Mouse (Mus musculus): ENCODE results near the gene Pigk.

The Pigk gene

DNA sequence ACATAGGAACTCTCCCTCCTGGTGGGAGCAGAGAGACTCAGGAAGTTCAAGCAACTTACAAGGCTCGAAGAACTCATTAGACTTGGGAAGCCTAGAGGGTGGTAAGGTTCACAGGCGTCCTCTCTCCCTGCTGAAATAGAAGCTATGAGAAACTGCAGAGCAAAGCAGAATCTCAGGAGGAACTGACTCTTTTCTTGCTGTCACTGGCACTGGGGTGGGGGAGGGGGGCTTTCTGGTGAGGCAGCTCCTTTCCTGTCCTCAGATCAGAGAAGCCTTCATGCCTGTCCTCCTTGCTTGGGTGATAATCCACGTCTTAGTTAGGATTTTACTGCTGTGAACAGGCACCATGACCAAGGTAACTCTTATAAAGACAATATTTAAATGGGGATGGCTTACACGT is 218.2 kb downstream of the Pigk start:
- in situ Hi-C loops (cut with MboI, MseI), result no loop called here

DNA sequence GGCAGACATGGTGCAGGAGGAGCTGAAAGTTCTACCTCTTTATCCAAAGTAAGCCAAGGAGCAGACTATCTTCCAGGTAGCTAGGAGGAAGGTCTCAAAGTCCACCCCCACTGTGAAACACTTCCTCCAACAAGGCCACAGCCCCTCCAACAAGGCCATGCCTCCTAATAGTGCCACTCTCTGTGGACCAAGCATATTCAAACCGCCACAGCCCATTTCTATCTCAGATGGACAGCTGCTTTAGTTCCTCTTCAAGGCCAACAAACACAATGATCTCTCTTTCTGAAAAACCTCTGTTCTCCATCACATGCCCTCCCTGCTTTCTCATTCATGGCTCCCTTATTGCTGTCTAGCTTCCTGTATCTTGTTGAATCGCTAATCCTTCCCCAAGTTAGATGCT is 218.6 kb downstream of the Pigk start:
- in situ Hi-C loops (cut with MboI, MseI), result no loop called here

DNA sequence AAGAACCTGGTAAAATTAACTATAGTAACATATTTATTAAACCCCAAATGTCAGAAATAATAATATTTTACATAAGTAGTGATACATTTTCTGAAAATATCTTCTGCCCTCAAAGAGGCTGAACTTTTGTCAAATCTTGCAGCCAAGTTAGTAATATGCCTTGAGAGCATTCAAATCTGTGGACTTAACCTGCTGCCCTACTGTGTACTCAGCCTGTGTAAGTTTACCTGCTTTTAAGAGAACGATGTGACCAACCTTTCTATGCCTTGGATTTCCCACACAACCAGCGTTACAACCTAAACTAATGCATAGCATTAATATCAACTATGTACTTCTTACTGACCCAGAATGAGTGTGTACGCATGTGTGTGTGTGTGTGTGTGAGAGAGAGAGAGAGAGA is 219.8 kb downstream of the Pigk start:
- in situ Hi-C loops (cut with MboI, MseI), result no loop called here

DNA sequence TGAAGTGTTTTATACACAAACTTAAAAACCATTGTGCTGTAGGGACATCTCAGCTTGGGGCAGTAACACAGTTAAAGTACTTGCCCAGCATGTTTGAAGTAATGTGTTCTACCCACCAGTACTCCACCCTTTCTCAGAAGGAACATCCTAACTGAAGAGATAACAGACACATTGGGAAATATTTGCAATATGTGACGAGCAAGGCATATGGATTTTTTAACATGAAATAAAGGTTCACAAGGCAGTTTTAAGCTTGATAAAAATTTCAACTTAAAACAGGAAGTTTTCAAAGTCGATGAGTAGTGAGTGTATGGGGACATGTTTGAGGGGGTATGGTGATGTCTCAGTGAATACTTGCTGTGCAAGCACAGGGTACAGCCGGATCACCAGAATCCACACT is 222.4 kb downstream of the Pigk start:
- in situ Hi-C loops (cut with MboI, MseI), result no loop called here

DNA sequence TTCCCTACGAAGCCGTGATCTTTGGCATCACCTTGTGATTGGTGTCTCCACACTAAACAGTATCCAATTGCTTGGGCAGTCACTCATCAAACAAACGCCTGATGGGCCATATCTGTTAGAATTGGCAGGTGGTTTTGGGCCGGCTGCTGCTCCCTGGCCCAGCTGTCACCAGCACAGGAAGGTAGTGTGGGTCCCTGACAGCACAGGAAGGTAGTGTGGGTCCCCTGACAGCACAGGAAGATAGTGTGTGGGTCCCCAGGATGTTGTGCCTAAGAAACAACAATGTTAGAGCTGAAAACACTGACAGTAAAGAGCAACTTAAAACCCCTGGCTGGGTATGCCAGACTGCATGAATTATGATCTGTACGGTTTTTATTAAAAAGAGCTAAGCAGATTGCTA is 227.8 kb downstream of the Pigk start:
- in situ Hi-C loops (cut with MboI, MseI), result no loop called here

DNA sequence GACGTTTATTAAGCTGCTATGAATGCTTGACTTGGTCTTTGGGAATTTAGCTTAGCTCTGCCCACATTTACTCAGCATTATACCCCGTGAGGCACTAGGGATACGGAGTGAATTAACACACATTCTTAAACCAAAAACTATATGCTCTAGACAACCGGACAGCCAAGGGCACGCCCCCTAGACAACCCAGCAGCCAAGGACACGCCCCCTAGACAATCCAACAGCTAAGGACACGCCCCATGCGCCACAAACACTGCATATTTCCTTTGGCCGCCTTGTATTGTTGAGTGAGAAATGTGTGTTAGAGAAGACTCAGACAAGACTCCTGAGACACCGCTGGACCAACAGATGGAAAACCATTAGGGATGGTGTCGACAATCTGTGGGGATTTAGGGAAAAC is 229.1 kb downstream of the Pigk start:
- in situ Hi-C loops (cut with MboI, MseI), result no loop called here

DNA sequence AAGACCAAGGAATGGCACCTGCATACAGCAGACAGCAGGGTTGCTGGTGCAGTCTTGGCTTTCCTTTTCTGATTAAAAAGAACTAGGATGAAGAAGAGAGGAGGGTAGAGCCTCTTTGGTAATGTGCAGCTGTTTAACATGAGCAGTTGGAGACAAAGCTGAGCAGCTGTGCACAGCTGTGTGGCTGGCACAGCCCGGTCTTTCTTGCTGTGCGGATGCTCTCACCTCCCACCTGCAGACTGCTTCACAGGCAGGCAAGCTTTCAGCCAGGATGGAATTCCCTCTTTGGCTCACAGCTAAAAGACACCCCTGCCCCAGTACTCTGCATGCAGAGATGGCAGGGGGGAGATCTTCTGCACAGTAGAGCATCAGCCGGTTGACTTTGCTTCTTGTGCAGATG is 230.9 kb downstream of the Pigk start:
- in situ Hi-C loops (cut with MboI, MseI), result no loop called here

DNA sequence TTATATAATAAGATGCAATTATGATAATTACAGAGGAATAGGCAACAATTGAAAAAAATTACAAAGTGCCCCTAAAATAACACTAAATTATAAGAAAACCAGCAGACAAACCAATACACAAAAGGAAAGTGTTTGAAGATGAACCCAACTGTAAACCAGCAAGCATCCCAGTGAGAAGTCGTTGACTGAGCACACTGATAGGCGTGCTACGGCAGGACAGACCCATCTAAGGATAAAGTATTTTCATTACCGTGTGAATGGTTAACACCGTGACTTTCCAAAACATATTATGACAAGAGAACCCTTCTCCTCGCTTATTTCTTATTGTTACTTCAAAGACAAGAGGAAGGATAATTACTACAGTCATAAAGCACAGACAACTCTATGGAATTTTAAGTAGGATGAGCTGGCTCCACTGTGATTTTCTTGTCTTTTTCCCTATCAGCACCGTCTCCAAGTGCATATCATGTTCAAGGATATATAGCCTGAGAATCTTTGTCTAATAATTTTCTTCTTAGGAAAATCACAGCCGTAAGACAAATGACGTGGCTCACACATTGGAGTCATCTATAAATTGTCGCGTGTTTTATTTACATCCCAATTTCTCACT is 233.2 kb downstream of the Pigk start:
- in situ Hi-C loops (cut with MboI, MseI), result no loop called here

DNA sequence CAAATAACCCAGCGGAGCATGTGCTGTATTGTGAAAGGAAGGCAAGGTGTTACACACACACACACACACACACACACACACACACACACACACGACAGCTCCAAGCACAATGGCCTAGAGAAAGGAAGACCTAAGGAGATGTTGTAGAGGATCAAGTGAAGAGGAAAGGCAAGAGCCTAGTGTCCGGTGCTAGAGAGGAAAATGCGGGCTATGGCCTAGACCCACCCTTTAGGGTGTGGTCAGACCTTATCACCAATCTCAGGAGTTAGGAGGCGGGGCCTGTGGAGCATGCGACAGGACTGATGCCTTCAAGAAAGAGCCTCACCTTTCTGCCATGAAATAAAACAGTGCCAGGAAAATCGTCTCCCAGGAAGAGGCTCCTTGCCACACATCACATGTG is 234.7 kb downstream of the Pigk start:
- in situ Hi-C loops (cut with MboI, MseI), result no loop called here

DNA sequence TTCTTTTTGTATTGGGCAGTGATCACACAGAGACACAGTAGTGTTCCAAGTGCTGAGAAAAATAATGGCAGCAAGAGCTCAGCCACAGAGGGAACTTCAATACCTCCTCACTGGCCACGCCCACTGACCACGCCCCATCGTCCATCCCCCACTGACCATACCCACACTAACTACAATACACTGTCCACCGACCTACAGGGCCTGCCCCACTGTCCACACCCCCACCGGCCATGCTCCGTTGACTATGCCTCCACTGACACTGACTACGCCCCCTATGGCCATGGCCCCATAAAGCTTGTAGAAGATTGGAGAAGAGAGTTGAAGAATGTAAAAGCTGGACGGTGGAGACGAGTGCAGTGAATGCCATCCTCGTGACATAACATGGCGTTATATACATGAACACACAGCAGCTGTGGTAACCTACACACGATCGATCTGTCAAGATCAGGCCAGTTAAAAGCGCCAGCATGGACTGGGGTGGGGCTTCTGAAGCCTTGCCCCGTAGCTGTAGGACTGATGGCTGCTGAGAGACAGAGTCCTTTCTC is 235.4 kb downstream of the Pigk start:
- in situ Hi-C loops (cut with MboI, MseI), result no loop called here

DNA sequence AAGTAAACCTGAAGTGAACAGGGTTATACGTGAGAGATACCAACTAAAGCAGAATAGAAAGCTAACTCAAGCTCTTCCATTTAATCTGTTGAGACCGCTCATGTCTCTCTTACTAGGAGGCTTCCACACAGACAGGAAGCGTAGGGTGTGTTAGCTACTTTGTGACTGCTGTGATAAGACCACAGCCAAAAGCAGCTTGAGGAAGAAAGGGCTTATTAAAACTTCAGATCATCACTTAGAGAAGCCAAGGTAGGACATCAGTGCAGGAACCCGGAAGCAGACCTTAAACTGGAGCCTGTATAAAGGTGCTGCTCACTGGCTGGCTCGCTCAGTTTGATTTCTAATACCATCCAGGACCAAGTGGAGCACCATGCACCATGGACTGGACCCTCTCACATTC is 236.4 kb downstream of the Pigk start:
- in situ Hi-C loops (cut with MboI, MseI), result loop anchor here (25.0 kb wide), 2 partner anchors 163 to 1238 kb away; no protein-coding TSS in a partner anchor

DNA sequence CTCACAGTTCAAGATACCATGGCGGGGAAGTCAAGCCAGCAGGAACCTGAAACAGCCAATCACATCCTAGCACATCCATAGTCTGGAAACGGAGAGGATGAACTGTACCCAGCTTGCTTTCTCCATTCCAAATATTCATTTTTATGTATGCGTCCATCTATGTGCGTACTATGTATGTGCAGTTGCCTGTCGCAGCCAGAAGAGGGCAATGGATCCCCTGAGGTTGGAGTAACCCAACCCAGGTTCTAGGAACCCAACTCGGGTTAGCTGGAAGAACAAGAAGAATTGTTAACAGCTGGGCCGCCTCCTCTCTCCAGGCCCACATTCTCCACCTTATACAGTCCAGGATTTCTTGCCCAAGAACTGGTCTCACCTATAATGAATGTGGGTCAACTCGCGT is 237.0 kb downstream of the Pigk start:
- in situ Hi-C loops (cut with MboI, MseI), result loop anchor here (25.0 kb wide), 2 partner anchors 164 to 1239 kb away; no protein-coding TSS in a partner anchor

DNA sequence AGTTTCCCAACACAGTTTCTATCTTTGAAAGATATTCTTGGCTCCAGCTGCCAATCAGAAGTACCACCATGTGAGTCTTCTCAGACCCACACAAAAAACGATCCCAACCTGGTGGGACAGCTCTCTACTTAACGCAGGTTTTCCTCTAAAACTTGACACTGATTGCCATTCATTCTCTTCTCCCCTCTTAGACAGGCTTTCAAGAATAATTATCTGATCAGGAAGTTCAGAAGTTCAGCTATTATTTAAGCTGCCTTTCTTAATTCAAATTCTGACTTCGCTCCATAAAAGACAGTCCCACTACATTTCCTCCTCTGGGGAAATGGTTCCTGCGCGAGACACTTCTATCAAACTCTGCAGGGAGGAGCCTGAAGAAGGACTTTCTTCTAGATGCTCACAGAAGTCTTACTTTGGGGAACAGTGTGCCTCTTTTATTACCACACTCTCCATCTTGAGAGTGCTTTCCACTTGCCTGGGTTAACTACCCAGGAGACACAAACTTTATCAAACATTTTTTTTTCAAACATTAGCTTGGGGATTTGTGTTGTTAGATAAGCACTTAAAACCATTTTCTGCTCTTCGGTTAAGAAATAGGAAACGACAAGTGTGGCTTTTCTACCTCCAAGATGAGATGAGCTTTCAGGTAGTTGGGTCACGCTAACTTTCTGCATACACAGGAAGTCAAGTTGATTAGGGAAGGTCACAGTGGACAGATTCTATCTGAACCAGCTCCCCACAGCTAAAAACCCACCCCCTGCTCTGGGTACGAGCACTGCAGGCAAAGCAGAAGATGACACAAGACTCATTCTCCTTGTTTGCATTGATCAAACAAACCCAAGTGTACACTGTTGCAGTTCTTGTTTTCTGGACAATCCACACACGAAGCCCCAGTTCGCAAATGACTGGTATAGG is 238.0 kb downstream of the Pigk start:
- in situ Hi-C loops (cut with MboI, MseI), result loop anchor here (25.0 kb wide), 2 partner anchors 165 to 1240 kb away; no protein-coding TSS in a partner anchor

DNA sequence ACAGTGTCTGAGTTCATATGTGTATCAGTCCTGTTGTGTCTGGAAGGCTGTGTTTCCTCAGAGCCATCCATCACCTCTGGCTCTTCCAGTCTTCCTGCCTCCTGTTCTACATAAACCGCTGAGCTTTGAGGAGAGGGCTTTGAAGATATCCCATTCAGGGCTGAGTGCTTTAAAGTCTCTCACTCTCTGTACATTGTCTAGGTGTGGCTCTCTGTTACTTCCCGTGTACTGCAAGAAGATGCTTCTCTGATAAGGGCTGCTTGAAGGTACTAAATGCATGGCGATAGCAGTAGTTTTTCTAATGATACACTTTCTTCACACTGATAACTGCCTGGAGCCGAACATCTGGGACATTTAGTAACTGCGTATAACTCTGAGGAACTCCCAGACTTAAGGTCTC is 242.1 kb downstream of the Pigk start:
- in situ Hi-C loops (cut with MboI, MseI), result loop anchor here (25.0 kb wide), 2 partner anchors 169 to 1244 kb away; no protein-coding TSS in a partner anchor

DNA sequence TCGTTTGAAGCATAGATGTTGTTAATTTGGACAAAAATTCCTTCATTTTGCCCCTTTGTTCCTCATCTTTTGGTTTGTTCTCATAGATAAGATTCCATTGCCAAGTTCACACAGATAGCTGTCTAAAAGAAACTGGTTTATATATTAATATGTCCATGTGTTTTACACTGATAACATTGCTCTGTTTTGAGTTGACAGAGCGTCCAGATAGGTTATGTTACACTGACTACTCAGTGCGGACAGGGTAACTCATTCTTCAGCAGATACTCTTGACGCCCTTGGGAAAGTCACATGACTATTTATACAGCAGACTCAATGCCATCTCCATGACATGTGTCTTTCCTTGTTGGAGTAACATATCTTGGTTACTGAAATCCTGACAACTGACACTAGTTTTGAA is 242.9 kb downstream of the Pigk start:
- in situ Hi-C loops (cut with MboI, MseI), result loop anchor here (25.0 kb wide), 2 partner anchors 169 to 1244 kb away; no protein-coding TSS in a partner anchor

DNA sequence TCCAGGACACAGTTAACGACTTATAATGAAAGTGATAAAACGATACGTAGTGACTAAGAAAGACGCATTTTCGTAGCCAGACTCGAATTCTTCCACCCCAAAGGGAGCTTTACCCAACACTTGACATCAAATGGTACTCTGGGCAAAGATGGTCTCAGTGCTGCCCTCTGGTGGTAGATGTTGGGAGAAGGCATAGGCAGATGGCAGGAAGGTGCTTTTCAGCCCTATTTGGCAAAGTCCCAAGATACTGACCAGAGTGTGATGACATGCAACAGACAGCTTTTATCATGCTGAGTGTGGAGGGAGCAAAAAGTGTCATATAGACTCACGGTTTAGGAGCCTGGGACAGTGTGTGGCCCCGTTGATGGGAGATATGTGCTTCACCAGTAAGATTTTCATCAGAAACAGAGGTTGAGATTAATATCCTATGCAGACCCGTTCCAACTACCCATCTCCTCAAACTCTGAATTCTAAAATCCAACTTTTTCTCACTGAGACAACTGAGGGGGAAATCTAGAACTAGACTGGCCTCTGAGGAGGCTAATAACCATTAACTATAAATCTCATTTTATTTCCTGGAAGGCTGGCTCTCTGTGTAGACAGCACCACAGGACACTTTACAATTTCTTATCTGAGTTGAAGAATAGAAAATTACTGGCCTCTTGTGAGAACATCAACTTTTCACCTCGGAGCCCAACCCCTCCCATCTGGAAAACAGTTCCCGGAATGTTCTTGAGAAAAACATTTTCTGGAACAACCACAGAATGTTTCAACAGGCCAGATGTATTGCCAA is 244.7 kb downstream of the Pigk start:
- in situ Hi-C loops (cut with MboI, MseI), result loop anchor here (25.0 kb wide), 2 partner anchors 171 to 1246 kb away; no protein-coding TSS in a partner anchor

DNA sequence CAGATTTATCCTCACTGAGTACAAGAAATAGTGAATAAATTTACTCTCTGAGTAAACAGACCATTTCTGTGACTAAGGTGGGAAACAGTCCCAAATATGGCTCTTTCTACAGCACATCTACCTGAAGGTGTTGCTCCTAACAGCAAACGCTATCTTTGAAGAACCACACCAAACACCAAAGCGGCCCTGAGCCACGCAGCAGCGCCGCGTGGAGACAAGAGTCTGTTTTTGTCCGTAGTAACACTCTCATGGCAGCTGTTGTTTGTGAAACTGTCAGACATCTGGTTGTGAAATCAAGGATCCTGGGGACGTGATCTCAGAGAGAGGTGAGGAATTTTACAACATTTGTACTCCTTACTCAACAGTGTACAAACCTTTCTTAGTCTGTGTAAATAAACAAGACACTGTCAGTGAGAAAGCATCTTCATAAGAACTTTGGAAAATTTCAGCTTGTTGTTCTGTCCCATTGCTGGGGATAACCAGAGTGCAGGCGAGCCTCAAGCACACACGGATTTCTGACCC is 248.0 kb downstream of the Pigk start:
- in situ Hi-C loops (cut with MboI, MseI), result loop anchor here (25.0 kb wide), 2 partner anchors 175 to 1250 kb away; no protein-coding TSS in a partner anchor

DNA sequence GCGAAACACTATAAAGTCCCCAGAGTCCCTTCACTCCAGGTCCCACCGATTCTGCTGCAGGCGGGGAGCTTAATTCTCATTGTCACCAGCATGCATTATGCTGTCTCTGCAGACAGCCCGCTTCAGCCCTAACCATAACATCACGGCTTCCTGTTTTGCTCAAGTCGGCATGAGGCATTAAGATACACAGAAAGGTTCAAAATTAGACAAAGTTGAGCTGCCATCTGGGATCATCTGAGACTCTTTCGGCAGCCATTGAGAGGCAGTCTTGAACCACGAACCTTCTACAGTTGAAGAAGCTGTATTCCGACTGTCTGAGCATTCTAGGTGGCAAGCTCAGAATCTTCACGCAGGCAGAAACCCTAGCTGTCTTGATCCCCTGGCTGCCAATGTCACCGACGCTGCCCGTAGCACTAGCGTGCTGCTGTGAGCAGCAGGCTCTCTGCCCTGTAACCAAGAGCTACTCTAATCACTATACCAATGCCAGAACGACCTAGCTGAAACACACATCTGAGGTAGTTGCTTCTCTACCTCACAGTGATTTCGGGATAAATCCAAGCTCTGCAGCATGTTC is 256.0 kb downstream of the Pigk start:
- in situ Hi-C loops (cut with MboI, MseI), result loop anchor here (5.0 to 25.0 kb wide), 3 partner anchors 98 to 1258 kb away; no protein-coding TSS in a partner anchor

DNA sequence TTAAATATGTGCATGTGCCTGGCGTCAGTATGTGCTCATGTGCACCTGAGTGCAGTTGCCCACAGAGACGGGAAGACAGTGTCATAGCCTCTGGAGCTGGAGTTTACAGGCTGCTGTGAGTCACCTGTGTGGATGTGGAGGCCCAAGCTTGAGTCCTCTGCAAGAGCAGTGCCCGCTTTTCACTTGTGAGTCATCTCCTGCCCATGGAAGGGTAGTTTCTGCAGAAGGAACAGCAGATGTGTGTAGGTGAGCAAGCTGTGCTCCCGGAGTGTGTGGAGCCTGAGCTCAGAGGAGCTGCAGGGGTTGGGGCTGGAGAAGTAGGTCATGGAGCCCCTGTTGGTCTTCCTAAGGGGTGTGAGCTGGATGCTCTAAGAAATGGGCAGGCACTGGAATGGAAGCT is 257.5 kb downstream of the Pigk start:
- in situ Hi-C loops (cut with MboI, MseI), result loop anchor here (5.0 to 25.0 kb wide), 3 partner anchors 99 to 1259 kb away; no protein-coding TSS in a partner anchor

DNA sequence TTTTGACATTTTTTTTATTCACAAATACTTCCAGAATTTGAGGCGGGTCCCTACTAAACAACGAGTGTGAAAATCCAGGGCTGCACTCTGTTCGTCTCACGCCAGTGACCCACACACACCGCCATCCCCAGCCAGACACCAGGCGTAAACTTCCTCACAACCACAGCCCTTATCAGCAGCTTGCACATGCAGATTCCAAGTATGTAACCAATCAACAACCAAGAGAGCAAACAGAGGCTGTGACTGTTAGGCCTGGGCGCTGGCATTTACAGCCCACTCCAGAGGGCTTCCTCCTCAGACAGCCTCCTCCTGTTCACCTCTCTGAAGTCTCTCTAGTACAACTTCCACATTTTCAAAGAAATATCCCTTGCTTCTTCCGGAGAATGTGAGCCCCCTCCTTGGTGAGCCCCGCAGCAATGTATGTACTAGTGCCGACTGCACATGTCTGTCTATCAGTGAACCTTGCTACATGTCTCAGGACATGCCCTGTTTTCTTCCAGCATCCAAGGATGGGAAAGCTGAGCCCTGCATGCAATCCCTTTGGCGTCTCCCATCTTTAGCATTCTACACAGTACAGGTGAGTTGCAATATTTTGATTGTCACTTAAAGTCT is 265.7 kb downstream of the Pigk start:
- in situ Hi-C loops (cut with MboI, MseI), result no loop called here
